Mouse (Mus musculus): ENCODE data around the gene Abca8b. TPM values are rescaled to one million over a fixed set of nuclear protein-coding genes. Genes with fewer than 3 reads are reported as not detected.

Abca8b gene
- total and polyA plus RNA-seq, 3 experiments = 1.4 to 2.1 (median 1.4) TPM

- no peak for DNase-seq (ENCODE audit: extremely low read depth)
- in situ Hi-C loops (cut with MboI; ENCODE audit: low pct_ligation_motif_present, low pct_unique_long_range_greater_than_20kb, low sequenced_read_pairs) = loop anchor here (25.0 kb wide), 1 partner anchor 596 kb away; no protein-coding TSS in a partner anchor
- H3K27me3 ChIP-seq (replicated peaks) = no peaks in the 10 kb centered on the region
- dilution Hi-C loops (cut with MboI; ENCODE audit: extremely low pct_ligation_motif_present, extremely low pct_unique_long_range_greater_than_20kb, low sequenced_read_pairs) = no loop called here
- no peaks in the 10 kb centered on the region for H3K79me2 ChIP-seq (replicated peaks; ENCODE audit: control insufficient read depth, extremely low read depth, insufficient read depth, poor library complexity, severe bottlenecking)
- H3K9me3 ChIP-seq (replicated peaks; ENCODE audit: low read length) = peaks cover 6% of the 10 kb centered on the region
- H3K4me2 ChIP-seq (ENCODE audit: insufficient read depth, low read depth, poor library complexity, severe bottlenecking) = no peak overlapping the region
- H3K4me3 ChIP-seq (replicated peaks in 1 of 3; ENCODE audit: low read depth in 2 of 3, low read length in 2 of 3, poor library complexity in 1 of 3) = no peak overlapping the region
- peaks cover 0 to 21% of the 10 kb centered on the region in 2 experiments; a peak in 3 of 4 replicates for H3K4me1 ChIP-seq (ENCODE audit: control insufficient read depth in 1 of 2, insufficient read depth in 2 of 2)
- no peak overlapping the region for H3K9ac ChIP-seq (ENCODE audit: insufficient read depth, low read depth)
- no peak overlapping the region for H3K27ac ChIP-seq (ENCODE audit: insufficient read depth, low read depth)
- TF ChIP-seq ELF1 (IDR thresholded peaks at IDR 0.05; ENCODE audit: low read depth, low read length) (no peak), NRF1 (IDR thresholded peaks at IDR 0.05; ENCODE audit: low read depth, low read length) (no peak), ZC3H11A (IDR thresholded peaks at IDR 0.05; ENCODE audit: low read depth, low read length) (no peak), JUND (conservative IDR thresholded peaks at IDR 0.05; ENCODE audit: low read depth, low read length) (no peak), PAX5 (IDR thresholded peaks at IDR 0.05; ENCODE audit: low read length) (no peak), IRF4 (IDR thresholded peaks at IDR 0.05; ENCODE audit: low read depth, low read length) (no peak), RCOR1 (conservative IDR thresholded peaks at IDR 0.05; ENCODE audit: low read depth, low read length) (no peak)
- no peaks in the 10 kb centered on the region for H3K36me3 ChIP-seq (replicated peaks in 1 of 2; ENCODE audit: control insufficient read depth in 1 of 2, insufficient read depth in 1 of 2, low read length in 1 of 2)
Observed at GRCm38 (mm10) chr11:109891371-109891988, 104.2 kb downstream of the Abca8b start.

- no peak overlapping the region for H3K4me2 ChIP-seq (ENCODE audit: insufficient read depth, low read depth, poor library complexity, severe bottlenecking)
- no peaks in the 10 kb centered on the region for H3K27me3 ChIP-seq (replicated peaks)
- H3K9me3 ChIP-seq (replicated peaks; ENCODE audit: low read length) = peaks cover 6% of the 10 kb centered on the region
- no peak for DNase-seq (ENCODE audit: extremely low read depth)
- H3K36me3 ChIP-seq (replicated peaks in 1 of 2; ENCODE audit: control insufficient read depth in 1 of 2, insufficient read depth in 1 of 2, low read length in 1 of 2) = no peaks in the 10 kb centered on the region
- H3K4me3 ChIP-seq (replicated peaks in 1 of 3; ENCODE audit: low read depth in 2 of 3, low read length in 2 of 3, poor library complexity in 1 of 3) = no peak overlapping the region
- no peak for TF ChIP-seq KAT2A (IDR thresholded peaks at IDR 0.05; ENCODE audit: insufficient replicate concordance, low read length)
- TF ChIP-seq TCF12 (IDR thresholded peaks at IDR 0.05; ENCODE audit: low read depth, low read length) = no peak
- no peak for TF ChIP-seq E2F4 (IDR thresholded peaks at IDR 0.05; ENCODE audit: insufficient replicate concordance, low read depth, low read length)
- TF ChIP-seq EP300 (IDR thresholded peaks at IDR 0.05; ENCODE audit: low read length) = no peak
- no peak overlapping the region for H3K9ac ChIP-seq (ENCODE audit: insufficient read depth, low read depth)
- no peaks in the 10 kb centered on the region for H3K79me2 ChIP-seq (replicated peaks; ENCODE audit: control insufficient read depth, extremely low read depth, insufficient read depth, poor library complexity, severe bottlenecking)
- dilution Hi-C loops (cut with MboI; ENCODE audit: extremely low pct_ligation_motif_present, extremely low pct_unique_long_range_greater_than_20kb, low sequenced_read_pairs) (no loop called here), in situ Hi-C loops (cut with MboI; ENCODE audit: low pct_ligation_motif_present, low pct_unique_long_range_greater_than_20kb, low sequenced_read_pairs) (loop anchor here (25.0 kb wide), 1 partner anchor 598 kb away; no protein-coding TSS in a partner anchor)
- H3K27ac ChIP-seq (ENCODE audit: insufficient read depth, low read depth) = no peak overlapping the region
- H3K4me1 ChIP-seq (ENCODE audit: control insufficient read depth in 1 of 2, insufficient read depth in 2 of 2) = peaks cover 0 to 23% of the 10 kb centered on the region in 2 experiments; a peak in 3 of 4 replicates
Observed at GRCm38 (mm10) chr11:109889595-109889994, 106.0 kb downstream of the Abca8b start.

GRCm38 (mm10) chr11:109886757-109887156 is 108.9 kb downstream of the Abca8b start:
- no peak for DNase-seq (ENCODE audit: extremely low read depth)
- Histone ChIP-seq H3K4me2 (ENCODE audit: insufficient read depth, low read depth, poor library complexity, severe bottlenecking) (no peak overlapping the region), H3K4me3 (replicated peaks in 1 of 3; ENCODE audit: low read depth in 2 of 3, low read length in 2 of 3, poor library complexity in 1 of 3) (no peak overlapping the region), H3K27me3 (replicated peaks) (no peaks in the 10 kb centered on the region), H3K4me1 (ENCODE audit: control insufficient read depth in 1 of 2, insufficient read depth in 2 of 2) (peaks cover 0 to 10% of the 10 kb centered on the region in 2 experiments; a peak in 2 of 4 replicates), H3K36me3 (replicated peaks in 1 of 2; ENCODE audit: control insufficient read depth in 1 of 2, insufficient read depth in 1 of 2, low read length in 1 of 2) (no peaks in the 10 kb centered on the region), H3K27ac (ENCODE audit: insufficient read depth, low read depth) (no peak overlapping the region), H3K79me2 (replicated peaks; ENCODE audit: control insufficient read depth, extremely low read depth, insufficient read depth, poor library complexity, severe bottlenecking) (no peaks in the 10 kb centered on the region), H3K9me3 (replicated peaks; ENCODE audit: low read length) (peaks cover 6% of the 10 kb centered on the region), H3K9ac (ENCODE audit: insufficient read depth, low read depth) (no peak overlapping the region)
- dilution Hi-C loops (cut with MboI; ENCODE audit: extremely low pct_ligation_motif_present, extremely low pct_unique_long_range_greater_than_20kb, low sequenced_read_pairs) = no loop called here
- in situ Hi-C loops (cut with MboI; ENCODE audit: low pct_ligation_motif_present, low pct_unique_long_range_greater_than_20kb, low sequenced_read_pairs) = loop anchor here (25.0 kb wide), 1 partner anchor 601 kb away; no protein-coding TSS in a partner anchor
- TF ChIP-seq ZC3H11A (IDR thresholded peaks at IDR 0.05; ENCODE audit: low read depth, low read length) = no peak
- TF ChIP-seq PAX5 (IDR thresholded peaks at IDR 0.05; ENCODE audit: low read length) = no peak
- no peak for TF ChIP-seq BHLHE40 (IDR thresholded peaks at IDR 0.05; ENCODE audit: low read depth, low read length)
- no peak for TF ChIP-seq TBP (conservative IDR thresholded peaks at IDR 0.05; ENCODE audit: low read depth, low read length)
- no peak for TF ChIP-seq RCOR1 (conservative IDR thresholded peaks at IDR 0.05; ENCODE audit: low read depth, low read length)

All from CH12.LX (cell line).